Mouse (Mus musculus) liver, postnatal 0 days (tissue): Measurements from ENCODE around the gene Tbx18.

Experiments
- CTCF ChIP-seq: sonication (generic); IDR thresholded peaks from 2 replicates; pipeline ENCODE4 v1.5.1; 2016; ENCODE audit warnings: antibody characterized with exemption, low read depth
- EP300 ChIP-seq: IDR thresholded peaks from 2 replicates; pipeline ENCODE4 v1.6.1; 2016; ENCODE audit warnings: antibody characterized with exemption, low read depth, mild to moderate bottlenecking

- no peak for TF ChIP-seq CTCF
- no peak for TF ChIP-seq EP300
These were observed 20.7 kb downstream of the Tbx18 start for GRCm38 (mm10) chr9:87710360-87710759.
